Mouse (Mus musculus): ENCODE measurements around the gene Tigit. TPM values are rescaled to one million over a fixed set of nuclear protein-coding genes. Genes with fewer than 3 reads are reported as not detected.

Tigit gene
- total RNA-seq, 2 experiments from 2014 or later: not detected

Small RNA genes lying within 50 kb of the gene (microRNA-seq; reads per million reads assigned to microRNA genes)
- not detected for gene Mir568

Other genes starting within 250 kb of the Tigit start
- gene Drd3, start 89.9 kb upstream of the Tigit start, total RNA-seq (2021): under 1 TPM; 0.67 to 0.75 TPM
- gene Ccdc191, start 225.7 kb upstream of the Tigit start, total RNA-seq (2021): 1 to 10 TPM; 2.3 to 2.5 TPM

All from left cerebral cortex, postnatal 10 days (tissue).